Mouse (Mus musculus): ENCODE measurements around the gene Klf12. TPM values are rescaled to one million over a fixed set of nuclear protein-coding genes. Genes with fewer than 3 reads are reported as not detected.

Gene Klf12
- polyA plus RNA-seq (2012; rRNA removed): 3.1 and 5.6 TPM in 2 replicates

DNA sequence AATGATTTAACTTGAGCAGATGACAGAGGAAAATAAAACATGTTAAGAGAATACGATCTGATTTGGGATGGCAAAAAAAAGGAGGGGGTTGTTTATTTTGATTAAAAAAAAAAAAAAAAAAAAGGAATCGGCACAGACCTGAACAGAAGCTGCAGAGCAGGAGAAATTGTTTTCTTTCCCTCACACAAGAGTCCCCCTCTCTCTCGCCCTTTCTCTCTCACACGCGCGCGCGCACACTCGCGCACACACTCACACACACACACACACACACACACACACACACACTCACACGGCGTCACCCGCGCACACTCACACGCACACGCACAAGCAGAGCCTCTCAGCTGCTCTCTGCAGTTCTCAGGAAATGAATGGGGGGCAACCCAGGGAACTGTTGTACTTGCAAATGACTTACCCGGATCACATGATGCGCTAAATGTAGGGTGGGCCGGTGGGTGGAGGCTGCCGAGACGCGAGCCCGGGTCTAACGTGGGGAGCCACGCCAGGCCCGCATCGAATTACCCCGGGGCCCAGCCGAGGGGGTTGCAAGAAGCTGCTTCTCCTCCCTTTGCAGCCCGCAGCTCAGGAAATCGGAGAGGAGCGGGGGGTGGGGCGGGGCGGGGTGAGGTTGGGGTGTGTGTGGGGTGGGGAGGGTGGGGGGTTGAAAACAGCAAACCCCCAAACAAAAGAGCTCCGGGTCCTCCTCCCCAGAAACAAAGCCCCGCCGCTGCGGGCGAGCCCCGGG lies at the start of gene Klf12:
Gene Klf12, minus strand, starts transcription at position 561 of the 742 bp plus-strand sequence.
- DNase-seq (ENCODE audit: low read depth): no peak

DNA sequence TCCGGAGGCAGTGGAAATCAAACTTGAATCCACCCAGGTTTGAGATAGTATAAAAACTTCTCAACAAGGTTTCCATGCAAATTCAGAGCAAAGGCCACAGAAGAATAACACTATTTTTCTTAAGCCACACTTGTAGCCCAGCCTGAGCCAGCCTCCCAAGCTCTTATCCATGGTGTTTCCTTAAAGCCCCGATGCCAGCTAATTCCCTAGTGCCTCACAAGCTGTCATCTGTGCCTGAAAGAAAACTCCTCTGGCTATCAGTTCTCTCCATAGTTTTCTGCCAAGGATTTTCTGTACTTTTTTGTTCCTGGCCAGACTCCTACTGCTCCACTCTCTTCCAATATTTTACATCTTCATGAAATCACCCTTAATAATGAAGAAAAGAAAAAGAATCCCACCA lies 48.9 kb upstream of the Klf12 start:
- DNase-seq (ENCODE audit: low read depth): no peak

DNA sequence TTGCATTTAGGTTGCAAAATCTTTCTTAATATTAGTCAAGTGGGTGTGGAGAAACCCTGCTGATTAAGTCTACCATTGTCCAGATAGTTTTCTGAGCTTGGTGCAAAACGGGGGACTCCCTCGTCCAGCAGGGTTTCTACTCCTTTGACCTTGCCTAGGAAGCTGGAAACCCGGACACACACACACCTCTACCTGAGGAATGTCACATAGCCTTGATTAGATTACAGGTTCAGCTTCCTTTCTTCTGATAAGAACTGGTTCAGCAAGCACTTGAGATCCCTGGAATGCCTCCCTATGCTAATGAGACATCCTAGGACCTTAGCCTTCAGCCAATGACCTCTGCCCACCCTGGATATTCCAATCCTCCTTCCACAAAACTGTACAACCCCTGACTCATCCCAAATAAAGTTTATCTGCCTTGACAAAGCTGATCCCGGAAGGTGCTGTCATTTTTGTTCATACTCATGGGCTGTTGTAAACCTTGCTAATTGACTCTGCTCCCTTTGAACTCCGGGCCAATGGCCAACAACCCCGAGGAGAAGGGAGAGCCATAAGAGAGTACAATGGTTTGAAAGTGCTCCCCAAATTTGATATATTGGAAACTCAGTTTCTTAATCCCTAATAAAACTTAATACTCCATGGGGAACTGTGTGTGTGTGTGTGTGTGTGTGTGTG lies 44.3 kb upstream of the Klf12 start:
- no peak for DNase-seq (ENCODE audit: low read depth)

DNA sequence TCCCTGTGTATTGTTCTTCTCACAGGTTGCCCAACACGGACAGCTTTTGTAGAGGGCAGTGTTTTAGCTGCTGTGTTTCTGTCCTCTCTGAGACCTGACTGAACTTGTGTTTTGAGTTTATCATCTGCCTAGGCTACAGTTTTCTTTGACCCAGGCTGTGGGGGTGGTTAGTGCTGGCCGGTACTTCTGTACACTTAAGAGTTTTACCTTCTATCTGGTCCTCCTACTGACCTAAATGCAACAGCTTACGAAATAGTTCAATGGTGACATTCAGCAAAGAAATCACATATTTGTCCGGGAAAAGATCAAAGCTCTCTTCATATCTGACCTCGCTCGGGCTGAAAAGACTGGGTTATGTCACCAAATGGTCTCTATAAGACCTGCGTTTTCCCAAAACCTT lies 39.8 kb upstream of the Klf12 start:
- no peak for DNase-seq (ENCODE audit: low read depth)

DNA sequence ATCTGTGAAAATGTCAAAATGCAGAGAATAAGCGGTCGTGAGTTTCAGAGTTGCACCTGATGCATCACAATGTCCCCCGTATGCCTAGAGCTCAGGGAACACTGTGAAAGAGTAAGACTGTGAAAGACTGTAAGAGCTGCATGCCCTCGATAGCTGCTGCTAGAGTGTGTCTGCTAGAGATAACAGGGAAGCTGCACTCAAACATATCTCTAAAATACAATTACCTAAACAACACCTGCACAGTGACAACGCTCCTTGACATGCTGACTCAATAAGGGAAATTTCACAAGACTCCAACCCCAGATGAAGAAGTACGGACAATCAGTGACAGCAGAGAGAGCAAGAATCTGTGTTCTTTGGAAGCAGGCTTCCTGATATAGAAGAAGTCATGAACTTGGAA lies 37.5 kb upstream of the Klf12 start:
- DNase-seq (ENCODE audit: low read depth): no peak

DNA sequence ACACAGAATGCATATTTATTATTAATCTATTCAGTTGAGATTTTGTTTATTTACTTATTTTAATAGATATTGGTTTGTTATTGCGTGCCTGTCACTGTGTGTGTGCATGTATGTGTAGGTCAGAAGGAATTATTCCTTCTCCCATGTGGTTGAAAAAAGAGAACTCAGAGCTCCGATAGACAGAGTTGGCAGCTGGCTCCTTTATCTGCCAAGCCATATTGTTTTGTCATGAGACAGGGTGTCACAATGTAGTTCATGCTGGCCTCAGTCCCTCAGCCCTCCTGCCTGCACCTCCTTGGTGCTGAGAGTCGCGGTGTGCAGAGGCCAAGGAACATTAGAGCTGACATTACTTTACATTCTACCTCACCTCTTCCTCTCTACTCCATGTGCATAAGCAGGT lies 32.3 kb upstream of the Klf12 start:
- DNase-seq (ENCODE audit: low read depth): no peak

DNA sequence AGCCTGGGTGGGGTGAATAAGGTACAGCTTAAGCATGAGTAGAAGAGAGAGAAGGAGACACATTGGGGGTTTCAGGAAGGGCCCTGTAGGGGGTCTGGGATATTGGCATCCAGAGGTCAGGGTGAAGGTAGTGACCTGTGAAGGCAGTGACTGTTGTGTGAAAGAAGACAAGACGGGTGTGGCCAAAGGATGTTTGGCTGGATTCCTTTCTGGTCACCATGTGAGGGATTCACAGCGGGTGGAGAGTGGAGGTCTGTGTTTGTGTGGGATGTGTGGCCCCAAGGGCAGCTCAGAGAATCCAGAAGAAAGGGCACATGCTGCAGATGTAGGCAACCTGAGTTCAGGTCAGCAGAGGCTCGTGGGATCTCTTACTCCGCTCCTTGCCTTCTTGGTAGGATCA lies 29.6 kb upstream of the Klf12 start:
- no peak for DNase-seq (ENCODE audit: low read depth)

DNA sequence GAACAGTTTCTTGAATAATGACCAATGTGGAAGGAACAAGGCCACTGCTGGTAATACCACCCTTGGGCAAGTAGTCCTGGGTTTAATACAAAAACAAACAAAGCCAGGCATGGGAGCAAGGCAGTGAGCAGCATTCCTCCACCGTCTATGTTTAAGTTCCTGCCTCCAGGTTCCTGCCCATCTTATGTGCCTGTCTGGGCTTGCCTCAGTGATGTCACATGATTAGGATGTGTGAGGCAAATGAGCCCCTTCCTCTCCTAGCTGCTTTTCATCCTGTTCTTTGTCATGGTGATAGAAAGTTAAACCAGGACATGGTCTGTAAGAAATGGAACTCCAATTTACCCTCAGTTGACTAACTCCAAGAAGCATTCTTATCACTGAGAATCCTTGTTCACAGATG lies 16.4 kb upstream of the Klf12 start:
- DNase-seq (ENCODE audit: low read depth): no peak

DNA sequence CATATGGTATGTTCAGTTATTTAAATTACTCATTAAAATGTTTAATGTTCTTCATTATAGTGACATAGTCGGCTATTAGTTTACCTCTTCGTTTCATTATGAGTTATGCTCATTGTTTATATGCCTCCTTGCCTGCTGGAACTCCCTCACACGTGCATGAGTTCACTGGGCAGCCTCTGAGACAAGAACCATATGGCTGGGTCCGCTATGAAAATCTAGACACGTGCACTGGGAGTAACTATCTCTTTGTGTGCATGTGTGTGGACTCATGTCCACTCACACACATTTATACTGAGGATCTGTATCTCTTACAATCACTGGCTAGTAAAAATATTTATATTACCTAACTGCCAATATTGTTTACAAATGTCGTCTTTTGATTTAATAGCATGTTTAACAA lies 14.4 kb upstream of the Klf12 start:
- DNase-seq (ENCODE audit: low read depth): no peak

DNA sequence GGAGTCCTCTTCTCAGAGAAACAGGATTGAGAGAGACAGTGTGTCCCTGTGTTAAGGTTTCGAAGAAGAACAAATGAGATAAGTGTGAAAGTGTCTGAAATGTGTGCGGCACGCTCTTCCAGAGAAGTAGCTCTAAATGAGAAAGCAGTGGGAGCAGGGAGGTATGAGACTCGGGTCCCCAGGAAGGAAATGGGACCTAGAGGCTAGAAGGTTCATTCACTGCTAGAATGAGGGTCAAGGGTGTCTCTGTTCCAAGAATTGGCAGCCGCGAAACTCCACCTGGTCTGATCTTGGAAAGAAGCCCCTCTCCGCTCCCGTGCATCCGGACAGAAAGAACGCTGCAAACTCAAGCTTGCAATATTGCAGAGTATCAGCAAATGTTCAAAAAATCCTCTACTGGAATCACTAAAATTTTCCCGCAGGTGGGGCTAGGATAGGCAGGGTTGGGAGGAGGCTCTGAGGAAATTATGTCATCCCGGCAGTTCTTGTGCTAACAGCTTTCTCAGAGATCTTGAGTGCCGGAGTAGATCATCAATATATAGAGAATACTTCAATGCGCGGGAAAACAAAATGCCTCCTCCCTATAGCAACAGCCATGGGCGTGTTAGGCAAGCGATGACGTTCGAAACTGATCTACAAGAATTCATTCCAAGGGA lies 2.2 kb upstream of the Klf12 start:
- no peak for DNase-seq (ENCODE audit: low read depth)

DNA sequence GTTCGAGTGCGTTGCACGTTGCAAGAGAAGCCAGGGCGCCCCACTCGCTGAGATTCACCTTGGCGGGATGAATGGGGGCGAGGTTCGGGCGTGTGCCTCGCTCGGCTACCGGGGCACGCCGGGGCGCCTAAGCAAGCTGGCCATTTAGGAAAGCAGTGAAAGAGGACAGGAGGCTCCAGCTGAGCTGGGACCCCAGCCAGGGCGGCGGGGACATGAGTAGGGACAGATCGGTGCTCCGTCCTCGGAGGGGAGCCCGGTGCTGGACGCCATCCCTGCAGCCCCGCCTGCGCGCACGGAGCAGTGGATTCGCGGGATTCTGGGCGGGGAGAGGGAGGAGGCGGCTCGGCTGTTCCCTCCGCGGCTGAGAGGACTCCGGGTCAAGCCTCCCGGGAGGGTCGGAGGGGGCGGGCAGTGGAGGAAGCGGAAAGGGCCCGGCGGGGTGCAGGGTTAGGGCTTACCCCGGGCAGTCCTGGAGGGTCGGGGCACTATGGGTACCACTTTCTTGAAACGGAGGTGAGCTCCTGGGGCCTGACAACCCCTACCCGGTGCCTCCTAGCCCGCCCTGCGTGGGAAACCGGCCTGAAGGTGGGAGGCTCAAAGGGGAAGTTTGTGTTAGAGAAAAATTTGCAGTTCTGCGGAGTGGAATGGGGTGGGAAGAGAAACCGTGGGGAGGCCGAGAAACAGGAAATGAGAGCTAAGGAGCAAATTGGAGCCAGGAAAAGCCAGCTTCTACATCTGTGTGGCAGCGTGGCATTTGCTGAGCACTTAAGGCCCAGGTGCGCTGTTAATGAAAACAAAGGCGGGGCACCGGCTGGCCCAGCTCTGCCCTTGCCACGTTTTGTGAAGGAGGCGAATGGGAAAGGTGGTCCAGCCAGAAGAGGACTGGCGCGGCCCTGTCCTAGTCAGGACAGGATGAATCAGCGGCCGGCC lies 1.4 kb upstream of the Klf12 start:
- DNase-seq (ENCODE audit: low read depth): no peak

DNA sequence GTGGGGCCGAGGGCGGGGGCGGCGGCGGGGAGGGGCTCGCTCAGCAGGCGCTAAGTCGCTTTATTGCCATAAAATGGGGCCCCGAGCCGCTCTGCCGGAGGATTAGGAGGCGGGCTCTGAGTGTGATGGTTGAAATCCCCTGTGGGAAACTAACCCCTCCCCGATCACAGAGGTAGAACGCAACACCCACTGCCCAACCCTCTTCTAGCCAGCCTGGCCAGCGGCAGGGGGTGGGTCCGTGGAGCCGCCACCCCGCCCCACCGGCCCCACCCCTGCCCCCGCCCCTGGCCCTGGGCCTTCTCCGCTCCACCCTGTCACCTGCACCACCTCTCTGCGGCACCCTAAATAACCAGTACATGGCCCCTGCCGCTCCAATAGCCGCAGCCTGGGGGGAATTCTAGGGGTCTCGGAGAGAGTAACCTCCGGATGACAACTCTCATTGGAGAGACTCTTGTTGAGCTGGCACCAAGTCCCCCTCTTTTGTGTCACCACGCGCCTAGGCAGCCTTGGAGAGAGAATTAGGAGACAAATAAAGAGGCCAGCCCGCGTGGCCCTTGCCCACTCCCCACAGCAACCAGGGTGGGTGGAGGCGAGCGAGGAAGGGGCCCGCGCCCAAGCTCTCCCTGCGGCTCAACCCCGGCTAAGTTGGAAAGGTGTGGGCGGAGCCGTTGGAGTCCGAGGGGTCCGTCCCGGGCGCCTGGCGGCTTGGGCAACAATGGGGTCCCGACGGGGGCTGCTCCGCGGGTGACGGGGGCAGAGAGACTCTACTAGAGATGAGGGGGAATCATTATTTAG lies 579 bp upstream of the Klf12 start:
- no peak for DNase-seq (ENCODE audit: low read depth)

DNA sequence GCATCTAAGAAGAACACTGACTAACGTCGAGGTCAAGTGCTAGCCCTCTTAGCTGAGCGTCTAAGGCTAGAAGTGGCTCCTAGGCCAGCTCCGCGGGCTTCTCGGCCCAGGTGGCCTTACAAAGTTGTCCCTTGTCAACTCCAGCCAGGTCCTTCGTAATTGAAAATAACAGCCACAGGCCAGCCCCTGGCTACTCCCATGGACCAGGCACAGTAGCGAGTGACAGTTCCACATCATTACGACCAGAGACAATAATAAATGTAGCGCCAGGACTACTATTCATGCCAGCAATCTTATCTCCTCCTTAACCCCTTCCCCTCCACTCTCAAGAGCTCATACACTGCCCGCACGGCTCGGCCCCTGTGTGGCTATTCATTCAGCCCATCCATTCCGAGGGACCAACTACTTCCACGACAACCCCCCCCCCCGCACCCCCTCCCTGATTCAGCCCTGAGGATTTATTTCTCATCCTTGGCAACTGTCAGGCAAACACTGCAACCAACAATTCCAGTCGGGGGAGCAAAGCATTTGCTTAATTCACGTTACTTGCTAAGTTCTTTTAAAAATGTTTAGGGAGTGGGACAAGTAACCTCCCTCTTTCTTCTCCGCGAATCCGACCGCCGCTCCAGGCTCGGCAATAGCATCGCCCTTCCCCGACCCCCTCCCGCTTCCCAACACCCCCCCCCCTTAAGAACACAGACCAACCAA lies 914 bp downstream of the Klf12 start:
- no peak for DNase-seq (ENCODE audit: low read depth)

DNA sequence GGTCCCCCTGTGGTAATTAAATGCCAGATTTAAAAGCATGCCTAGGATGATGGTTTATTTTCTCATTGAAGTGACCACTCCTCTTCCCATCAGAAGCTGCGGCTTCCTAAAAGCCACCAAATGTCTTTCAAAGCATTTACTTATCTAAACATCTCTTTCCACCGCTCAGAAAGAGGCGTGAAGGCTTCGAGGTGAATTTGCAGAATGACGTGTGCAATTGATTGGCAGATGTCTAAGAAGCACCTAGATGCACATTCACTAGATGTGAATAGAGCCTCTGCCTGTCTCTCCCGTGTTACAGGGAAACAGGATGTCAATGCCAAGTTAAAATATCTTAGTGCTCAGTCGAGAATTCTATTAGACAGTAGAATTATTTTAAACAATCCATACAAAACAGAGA lies 1.8 kb downstream of the Klf12 start:
- no peak for DNase-seq (ENCODE audit: low read depth)

DNA sequence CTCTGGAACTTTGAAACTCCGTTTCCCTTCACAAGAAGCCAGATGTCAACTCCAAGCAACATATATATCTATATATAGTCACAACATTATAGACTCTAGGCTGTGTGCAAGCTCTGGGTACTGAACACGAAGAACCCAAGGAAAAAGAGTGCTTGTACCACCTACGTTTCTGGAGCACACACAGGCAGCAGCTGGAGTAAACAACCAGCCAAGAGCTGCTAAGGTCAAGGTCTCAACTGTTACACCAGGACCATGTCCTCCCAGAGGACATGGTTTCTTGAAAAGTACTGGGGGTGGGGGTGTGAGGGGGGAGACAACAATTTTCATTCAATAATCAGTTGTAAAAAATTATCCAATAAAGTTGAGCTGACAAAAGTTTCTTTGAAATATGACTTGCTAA lies 2.7 kb downstream of the Klf12 start:
- no peak for DNase-seq (ENCODE audit: low read depth)

DNA sequence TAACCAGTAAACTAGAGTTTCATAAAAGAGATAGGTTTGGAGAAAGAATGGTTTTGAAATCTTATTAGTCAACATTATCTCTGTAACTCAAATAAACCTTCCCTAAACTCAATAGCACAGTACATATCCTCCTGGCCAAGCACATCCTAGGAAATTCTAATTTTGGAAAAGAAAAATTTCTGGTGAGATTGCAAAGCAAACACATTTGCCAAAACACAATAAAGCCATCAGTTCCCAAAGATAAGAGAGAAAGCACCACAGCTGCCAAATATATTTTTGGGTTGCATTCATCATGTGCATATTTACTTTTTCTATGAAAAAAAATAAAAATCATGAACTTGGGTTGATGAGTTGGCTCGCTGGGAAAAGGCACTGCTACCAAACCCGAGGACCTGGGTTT lies 10.3 kb downstream of the Klf12 start:
- DNase-seq (ENCODE audit: low read depth): no peak

DNA sequence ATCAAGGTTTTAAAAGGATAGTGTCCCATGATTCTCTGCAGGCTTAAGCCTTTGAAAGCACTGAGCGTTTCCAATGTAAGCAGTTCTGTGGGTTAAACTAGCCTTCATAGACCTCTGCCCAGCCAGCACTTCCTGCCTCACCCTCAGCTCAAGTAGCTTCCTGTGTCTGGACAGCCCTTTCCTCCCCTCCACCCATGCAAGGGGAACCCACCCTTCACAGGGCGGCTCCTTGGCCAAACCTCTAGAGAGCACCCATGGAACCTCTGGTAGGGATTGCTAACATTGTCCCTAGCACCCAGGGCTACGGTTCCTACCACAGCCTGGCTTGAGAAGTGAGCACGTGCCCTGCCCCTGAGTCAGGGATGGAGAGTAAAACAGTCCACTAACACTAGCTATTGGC lies 23.9 kb downstream of the Klf12 start:
- no peak for DNase-seq (ENCODE audit: low read depth)

DNA sequence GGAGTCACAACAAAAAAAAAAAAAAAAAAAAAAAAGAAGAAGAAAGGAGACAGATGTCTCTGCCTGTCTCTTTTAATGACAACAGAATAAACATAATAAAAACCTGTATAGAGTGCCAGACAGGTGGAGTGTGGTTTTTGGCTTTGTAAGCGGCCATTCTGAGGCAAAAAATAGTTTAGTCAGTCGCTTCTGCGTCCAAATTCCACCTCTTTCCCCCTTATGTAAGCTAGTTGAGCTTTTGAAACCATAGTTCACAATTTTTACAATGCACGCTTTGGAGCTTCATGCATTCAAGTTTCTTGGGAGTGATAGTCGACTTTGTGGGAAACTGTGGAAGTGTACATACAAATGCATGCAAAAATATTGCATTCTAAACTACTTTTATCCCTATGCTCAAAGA lies 41.4 kb downstream of the Klf12 start:
- no peak for DNase-seq (ENCODE audit: low read depth)

DNA sequence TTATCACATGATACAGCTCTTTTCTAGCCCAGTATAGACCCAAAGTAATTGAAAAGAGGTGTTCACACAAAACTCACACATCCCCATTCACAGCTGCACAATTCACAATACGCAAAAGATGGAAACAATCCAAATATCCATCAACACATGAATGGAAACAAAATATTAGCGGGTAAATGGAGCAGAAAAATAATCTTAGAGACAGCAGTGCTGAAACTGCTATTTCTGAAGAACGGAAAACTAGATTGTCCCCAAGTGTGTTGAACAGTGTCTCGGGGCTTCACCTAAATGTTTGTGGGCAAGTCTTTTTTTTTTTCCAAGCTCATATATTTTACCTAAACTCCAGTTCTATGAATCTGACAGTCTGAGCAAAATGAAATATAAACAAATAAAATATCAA lies 44.6 kb downstream of the Klf12 start:
- no peak for DNase-seq (ENCODE audit: low read depth)

DNA sequence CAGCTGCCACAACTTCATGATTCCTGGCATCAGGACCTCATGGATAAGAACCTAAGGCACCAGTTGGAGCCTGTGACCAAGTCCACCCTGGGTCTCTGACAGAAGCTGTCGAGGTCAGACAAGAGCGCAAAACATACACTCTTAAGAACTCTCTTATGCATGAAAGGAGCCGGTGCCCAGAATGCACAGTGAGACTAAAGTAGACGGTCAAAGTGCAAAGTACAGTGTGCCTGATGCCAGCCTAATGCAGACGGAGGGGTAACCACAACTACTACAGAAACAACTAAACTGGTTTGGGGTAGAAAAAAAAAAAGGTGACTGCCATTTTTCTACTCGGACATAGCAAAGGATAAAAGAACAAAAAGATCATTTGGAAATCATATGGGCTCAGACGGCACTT lies 47.7 kb downstream of the Klf12 start:
- DNase-seq (ENCODE audit: low read depth): no peak

DNA sequence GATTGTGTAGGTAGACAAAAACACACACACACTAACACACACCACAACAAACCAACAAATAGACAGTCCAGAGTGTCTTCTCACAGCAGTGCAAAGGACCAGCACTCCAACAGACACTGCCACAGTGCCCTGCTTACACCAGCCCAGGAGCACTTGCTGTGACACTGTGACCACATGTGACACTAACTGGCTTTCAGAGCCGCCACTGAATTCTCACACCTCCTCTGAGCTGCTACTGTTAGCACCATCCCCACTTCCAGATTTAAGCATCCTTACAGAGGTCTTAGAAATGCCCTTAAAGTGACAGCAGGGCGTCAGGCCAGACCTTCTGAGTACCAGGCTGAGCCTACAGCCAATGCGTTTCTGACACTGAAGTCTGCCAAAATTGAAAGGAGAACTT lies 48.7 kb downstream of the Klf12 start:
- DNase-seq (ENCODE audit: low read depth): no peak
